Mouse (Mus musculus) bone marrow macrophage, adult 2 months (primary cell): ENCODE data around the gene Sgpp2.

Source experiments
- CTCF ChIP-seq: IDR thresholded peaks from 2 replicates; pipeline ENCODE4 v1.5.1; 2012; ENCODE audit warnings: low read depth, mild to moderate bottlenecking, low read length, moderate library complexity
- POLR2A ChIP-seq: IDR thresholded peaks from 2 replicates; pipeline ENCODE4 v1.6.1; 2012; ENCODE audit warnings: mild to moderate bottlenecking, low read depth, low read length, borderline replicate concordance

- TF ChIP-seq CTCF: no peak
- TF ChIP-seq POLR2A: no peak
Measured at GRCm38 (mm10) chr1:78371569-78372236, 61.6 kb downstream of the Sgpp2 start.
